Mouse (Mus musculus) myocyte (in vitro differentiated cells): Measurements from ENCODE around the gene Olfr205. TPM values are rescaled to one million over a fixed set of nuclear protein-coding genes. Genes with fewer than 3 reads are reported as not detected.
"Not testable (repeated sequence)": the region's sequence is repeated elsewhere in the genome, so short reads cannot be mapped to it uniquely, and the experiment has no call there.

Source experiments
- H3K27me3 ChIP-seq: one replicate; pipeline ENCODE4 v1.6.1; 2011; ENCODE audit not compliant: control insufficient read depth, insufficient read depth, insufficient read length
- H3K36me3 ChIP-seq: one replicate; pipeline ENCODE4 v1.6.1; 2011; ENCODE audit not compliant: control insufficient read depth, insufficient read depth
- H3K4me2 ChIP-seq: one replicate; pipeline ENCODE4 v1.6.1; 2011; ENCODE audit warnings: low read depth, control low read depth
- H3K4me3 ChIP-seq: one replicate; pipeline ENCODE4 v1.5.1; 2011; ENCODE audit warnings: mild to moderate bottlenecking, control low read depth, moderate library complexity
- H3K79me2 ChIP-seq: one replicate; pipeline ENCODE4 v1.6.1; 2011; ENCODE audit not compliant: control insufficient read depth, insufficient read depth
- H3ac ChIP-seq: one replicate; pipeline ENCODE4 v1.6.1; 2011; ENCODE audit not compliant: control insufficient read depth, insufficient read length
- CEBPB ChIP-seq: IDR thresholded peaks from 2 replicates; pipeline ENCODE4 v1.6.1; 2011; ENCODE audit warnings: mild to moderate bottlenecking, moderate library complexity; ENCODE audit not compliant: poor library complexity, insufficient read depth, severe bottlenecking
- E2F4 ChIP-seq: IDR thresholded peaks from one replicate; pipeline ENCODE4 v1.6.1; 2011; ENCODE audit warnings: mild to moderate bottlenecking, control low read depth, moderate library complexity; ENCODE audit not compliant: insufficient read depth
- MAX ChIP-seq: IDR thresholded peaks from one replicate; pipeline ENCODE4 v1.6.1; 2011; ENCODE audit warnings: low read depth, mild to moderate bottlenecking, control low read depth
- MYOD1 ChIP-seq, 3 experiments: IDR thresholded peaks; one replicate each; pipeline ENCODE4 v1.6.1; 2011; ENCODE audit warnings: control low read depth in 2 of 3, low read depth in 2 of 3, mild to moderate bottlenecking in 2 of 3, moderate library complexity in 1 of 3; ENCODE audit not compliant: insufficient read length in 2 of 3, control insufficient read depth in 1 of 3
- MYOG ChIP-seq, 3 experiments: IDR thresholded peaks; one replicate each; pipeline ENCODE4 v1.6.1; 2011; ENCODE audit warnings: control low read depth in 2 of 3, low read depth in 2 of 3, mild to moderate bottlenecking in 2 of 3; ENCODE audit not compliant: insufficient read length in 2 of 3, control insufficient read depth in 1 of 3, insufficient read depth in 1 of 3
- POLR2A ChIP-seq: IDR thresholded peaks from one replicate; pipeline ENCODE4 v1.6.1; 2011; ENCODE audit warnings: low read depth, mild to moderate bottlenecking, control low read depth, moderate library complexity; ENCODE audit not compliant: insufficient read length
- POLR2AphosphoS2 ChIP-seq: IDR thresholded peaks from one replicate; pipeline ENCODE4 v1.6.1; 2011; ENCODE audit warnings: low read depth, control low read depth; ENCODE audit not compliant: insufficient read length
- REST ChIP-seq: IDR thresholded peaks from one replicate; pipeline ENCODE4 v1.6.1; 2011; ENCODE audit warnings: mild to moderate bottlenecking, control low read depth, moderate library complexity; ENCODE audit not compliant: insufficient read depth, insufficient read length
- SRF ChIP-seq: IDR thresholded peaks from one replicate; pipeline ENCODE4 v1.6.1; 2011; ENCODE audit warnings: low read depth; ENCODE audit not compliant: control insufficient read depth, insufficient read length
- TCF12 ChIP-seq: IDR thresholded peaks from one replicate; pipeline ENCODE4 v1.6.1; 2011; ENCODE audit warnings: mild to moderate bottlenecking, control low read depth; ENCODE audit not compliant: poor library complexity, insufficient read depth, severe bottlenecking
- TCF3 ChIP-seq: IDR thresholded peaks from one replicate; pipeline ENCODE4 v1.6.1; 2011; ENCODE audit warnings: low read depth, control low read depth; ENCODE audit not compliant: insufficient read length
- USF1 ChIP-seq: IDR thresholded peaks from one replicate; pipeline ENCODE4 v1.6.1; 2011; ENCODE audit warnings: low read depth, mild to moderate bottlenecking, control low read depth, moderate library complexity
- polyA plus RNA-seq: library from polyadenylated mRNA; unstranded; fragments of >200 nt; fragmentation: generic; extraction: Trizol; gene quantifications from one replicate; pipeline ENCODE4 v1.2.1, GENCODE M21; 2012; ENCODE audit warnings: missing spikeins

Gene Olfr205
- polyA plus RNA-seq, 1 experiment, result not detected

DNA sequence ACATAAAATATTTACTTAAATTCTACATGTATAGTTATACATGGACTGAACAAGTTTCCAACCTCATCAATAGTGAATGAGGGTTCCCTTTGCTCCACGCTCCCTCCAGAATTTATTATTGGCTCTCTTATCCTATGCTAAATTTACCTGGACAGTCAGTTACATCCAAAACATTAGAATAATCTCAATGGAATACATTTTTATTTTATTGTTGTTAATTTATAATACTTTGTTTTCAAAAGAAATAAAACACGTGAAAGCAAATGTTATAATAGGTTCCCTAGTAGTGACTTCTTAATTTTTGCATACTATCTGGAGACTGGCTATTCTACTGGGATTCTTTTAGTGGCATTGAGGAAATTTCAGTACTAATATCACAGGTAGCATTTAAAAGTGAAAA lies 32.4 kb downstream of the Olfr205 start, which contains the start of gene Olfr203:
Gene Olfr203 (plus strand): TSS at position 301 of the 400 bp plus-strand sequence.
- H3K4me2 ChIP-seq, result no peak within 1 kb of the TSS
- no peaks in the 10 kb centered on the region for H3K27me3 ChIP-seq
- no peak within 1 kb of the TSS for H3K4me3 ChIP-seq
- no peaks in the 10 kb centered on the region for H3K79me2 ChIP-seq
- TF ChIP-seq MAX, result no peak
- no peak for TF ChIP-seq TCF12
- TF ChIP-seq POLR2AphosphoS2, result no peak
- no peak for TF ChIP-seq POLR2A
- no peak for TF ChIP-seq E2F4
- no peak for TF ChIP-seq USF1
- TF ChIP-seq REST, result no peak
- TF ChIP-seq MYOD1 (IDR thresholded peaks at IDR 0.05; ENCODE audit: control insufficient read depth in 1 of 3, insufficient read length in 2 of 3, low read depth in 2 of 3), result no peak
- no peak for TF ChIP-seq TCF3
- TF ChIP-seq MYOG (IDR thresholded peaks at IDR 0.05; ENCODE audit: control insufficient read depth in 1 of 3, insufficient read depth in 1 of 3, insufficient read length in 2 of 3, low read depth in 2 of 3), result no peak
- TF ChIP-seq CEBPB, result no peak
- TF ChIP-seq SRF, result no peak
- H3ac ChIP-seq, result no peak within 1 kb of the TSS
- no peaks in the 10 kb centered on the region for H3K36me3 ChIP-seq

DNA sequence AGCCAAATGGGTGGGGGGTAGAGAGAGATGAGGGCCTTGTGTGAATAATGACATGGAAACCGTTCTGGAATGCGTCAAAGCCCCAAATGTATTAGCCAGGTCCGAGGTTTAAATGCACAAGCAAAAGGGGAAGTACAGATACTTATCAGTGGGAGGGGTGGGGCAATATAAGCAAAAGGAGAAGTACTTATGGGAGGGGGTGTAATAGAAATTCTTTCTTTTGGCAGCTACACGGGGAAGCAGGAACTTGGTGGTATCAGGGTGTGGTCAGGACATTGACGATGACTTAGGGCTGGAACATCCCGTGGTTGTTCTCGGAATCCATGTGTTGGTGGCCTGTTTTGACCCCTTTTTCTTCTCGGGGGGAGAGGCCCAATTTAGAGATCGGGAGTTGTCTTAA lies 43.4 kb downstream of the Olfr205 start:
- not testable (repeated sequence) for H3K36me3 ChIP-seq, H3ac ChIP-seq, H3K4me3 ChIP-seq, H3K79me2 ChIP-seq, H3K4me2 ChIP-seq, H3K27me3 ChIP-seq

DNA sequence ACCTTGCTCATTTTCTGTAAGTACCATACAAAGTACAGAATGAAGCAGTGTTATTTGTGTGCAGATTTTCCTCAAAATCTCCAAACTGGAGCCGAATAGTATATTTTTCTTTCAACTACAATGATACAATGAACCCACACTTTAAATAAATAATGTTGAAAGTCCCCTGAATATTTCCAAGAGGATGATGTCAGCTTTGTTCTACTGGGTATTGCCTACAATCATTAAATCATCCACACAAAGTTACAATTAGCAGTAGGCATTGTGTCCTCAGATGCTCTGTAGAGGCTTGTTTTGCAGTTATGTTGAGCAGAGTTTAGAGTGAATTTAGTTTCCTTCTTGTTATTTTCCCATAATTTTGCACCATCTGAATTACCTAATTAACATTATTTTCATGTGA lies 44.2 kb downstream of the Olfr205 start, which contains the start of gene Olfr202:
Gene Olfr202 (minus strand): TSS at position 101 of the 400 bp plus-strand sequence.
- Histone ChIP-seq H3K36me3 (no peaks in the 10 kb centered on the region), H3K4me3 (no peak within 1 kb of the TSS), H3K79me2 (no peaks in the 10 kb centered on the region), H3K27me3 (no peaks in the 10 kb centered on the region), H3K4me2 (no peak within 1 kb of the TSS), H3ac (no peak within 1 kb of the TSS)
- TF ChIP-seq E2F4 (no peak), SRF (no peak), CEBPB (no peak), TCF12 (no peak)

DNA sequence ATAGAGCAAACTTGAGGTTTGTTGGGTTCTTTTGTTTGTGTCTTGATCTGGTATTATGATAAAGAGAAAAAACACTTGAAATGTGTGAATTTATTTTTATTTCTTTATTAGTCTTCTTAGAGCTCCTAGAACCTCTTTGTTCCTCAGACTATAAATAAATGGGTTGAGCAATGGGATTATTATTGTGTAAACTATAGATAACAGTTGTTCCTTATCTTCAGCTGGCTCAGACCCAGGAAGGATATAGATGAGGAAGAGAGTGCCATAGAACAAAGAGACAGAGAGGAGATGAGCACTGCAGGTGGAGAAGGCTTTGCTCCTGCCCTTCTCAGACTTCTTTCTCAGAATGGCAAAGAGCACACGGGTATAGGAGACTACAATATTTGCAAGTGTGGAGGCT lies 47.5 kb downstream of the Olfr205 start:
- TF ChIP-seq USF1 (no peak), REST (no peak), POLR2A (no peak), E2F4 (no peak), MYOD1 (IDR thresholded peaks at IDR 0.05; ENCODE audit: control insufficient read depth in 1 of 3, insufficient read length in 2 of 3, low read depth in 2 of 3) (no peak), MAX (no peak), TCF12 (no peak), SRF (no peak), MYOG (IDR thresholded peaks at IDR 0.05; ENCODE audit: control insufficient read depth in 1 of 3, insufficient read depth in 1 of 3, insufficient read length in 2 of 3, low read depth in 2 of 3) (no peak), TCF3 (no peak), CEBPB (no peak), POLR2AphosphoS2 (no peak)
- no peaks in the 10 kb centered on the region for H3K79me2 ChIP-seq
- no peaks in the 10 kb centered on the region for H3K27me3 ChIP-seq
- H3K4me2 ChIP-seq, result no peak overlapping the region
- H3K4me3 ChIP-seq, result no peak overlapping the region
- H3ac ChIP-seq, result no peak overlapping the region
- no peaks in the 10 kb centered on the region for H3K36me3 ChIP-seq

DNA sequence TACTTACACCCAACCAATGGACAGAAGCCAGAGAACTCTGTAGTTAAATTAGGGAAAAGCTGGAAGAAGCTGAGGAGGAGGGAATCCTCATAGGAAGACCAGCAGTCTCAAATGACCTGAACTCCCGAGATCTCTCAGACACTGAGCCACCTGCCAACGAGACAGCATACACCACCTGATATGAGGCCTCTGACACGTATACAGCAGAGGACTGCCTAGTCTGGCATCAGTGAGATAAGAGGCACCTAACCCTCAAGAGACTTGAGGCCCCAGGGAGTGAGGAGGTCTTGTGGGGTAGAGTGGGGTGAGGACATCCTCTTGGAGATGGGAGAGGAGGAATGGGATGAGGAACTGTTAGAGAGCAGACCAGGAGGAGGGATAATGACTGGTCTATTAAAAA lies 50.4 kb downstream of the Olfr205 start:
- Histone ChIP-seq H3K4me3 (no peak overlapping the region), H3ac (no peak overlapping the region), H3K4me2 (no peak overlapping the region), H3K79me2 (no peaks in the 10 kb centered on the region), H3K36me3 (no peaks in the 10 kb centered on the region), H3K27me3 (no peaks in the 10 kb centered on the region)
- TF ChIP-seq TCF3, result no peak
- TF ChIP-seq CEBPB, result no peak
- TF ChIP-seq REST, result no peak
- TF ChIP-seq MYOD1 (IDR thresholded peaks at IDR 0.05; ENCODE audit: control insufficient read depth in 1 of 3, insufficient read length in 2 of 3, low read depth in 2 of 3), result no peak
- no peak for TF ChIP-seq TCF12
- TF ChIP-seq MYOG (IDR thresholded peaks at IDR 0.05; ENCODE audit: control insufficient read depth in 1 of 3, insufficient read depth in 1 of 3, insufficient read length in 2 of 3, low read depth in 2 of 3), result no peak
- no peak for TF ChIP-seq POLR2A
- no peak for TF ChIP-seq USF1
- no peak for TF ChIP-seq MAX
- TF ChIP-seq POLR2AphosphoS2, result no peak
- TF ChIP-seq SRF, result no peak
- TF ChIP-seq E2F4, result no peak

Other genes with a start within 250 kb of the Olfr205 start
- gene Olfr191, start 241.3 kb downstream of the Olfr205 start, polyA plus RNA-seq, result not detected
- gene Olfr193, start 219.3 kb downstream of the Olfr205 start, polyA plus RNA-seq, result not detected
- not detected for gene Olfr194, start 210.1 kb downstream of the Olfr205 start, polyA plus RNA-seq
- not detected for gene Olfr195, start 184.1 kb downstream of the Olfr205 start, polyA plus RNA-seq
- gene Olfr196, start 160.7 kb downstream of the Olfr205 start, polyA plus RNA-seq, result not detected
- not detected for gene Olfr198, start 127.6 kb downstream of the Olfr205 start, polyA plus RNA-seq
- not detected for gene Olfr199, start 111.4 kb downstream of the Olfr205 start, polyA plus RNA-seq
- not detected for gene Olfr201, start 58.5 kb downstream of the Olfr205 start, polyA plus RNA-seq
- gene Olfr202, start 44.3 kb downstream of the Olfr205 start, polyA plus RNA-seq, result not detected
- not detected for gene Olfr203, start 32.3 kb downstream of the Olfr205 start, polyA plus RNA-seq
- gene Olfr204, start 12.9 kb downstream of the Olfr205 start, polyA plus RNA-seq, result not detected
- gene Olfr206, start 18.1 kb upstream of the Olfr205 start, polyA plus RNA-seq, result not detected
- gene Olfr209, start 32.9 kb upstream of the Olfr205 start, polyA plus RNA-seq, result not detected
- gene Gabrr3, start 76.2 kb upstream of the Olfr205 start, polyA plus RNA-seq, result not detected
- gene Riox2, start 140.6 kb upstream of the Olfr205 start, polyA plus RNA-seq, result 20.8 TPM